Mouse (Mus musculus): ENCODE measurements at regions not wholly inside any gene's neighbourhood (a gene's known extent, or its start where the extent isn't known, plus 50 kb on each side); places are given as distances from the start of the nearest gene placed in this dataset.

GRCm38 (mm10) chr11:17324651-17325050 is 67.3 kb downstream of the C1d start:
- Histone ChIP-seq H3K27ac (no peak overlapping the region), H3K4me2 (no peak overlapping the region), H3K9ac (no peak overlapping the region), H3K4me3 (no peak overlapping the region), H3K9me3 (replicated peaks) (no peaks in the 10 kb centered on the region), H3K36me3 (ENCODE audit: poor library complexity, severe bottlenecking) (no peaks in the 10 kb centered on the region), H3K27me3 (peaks cover 27% of the 10 kb centered on the region), H3K4me1 (peaks cover 29% of the 10 kb centered on the region)
- peak; percentile 60; the same call in 1 of the 2 replicates for ATAC-seq
- 5% methylated on average over 4 of the region's 4 CpGs for WGBS

- no peaks in the 10 kb centered on the region for H3K36me3 ChIP-seq (ENCODE audit: poor library complexity, severe bottlenecking)
- no peak overlapping the region for H3K9ac ChIP-seq
- H3K27me3 ChIP-seq = peaks cover 26% of the 10 kb centered on the region
- H3K4me1 ChIP-seq = peaks cover 29% of the 10 kb centered on the region
- H3K9me3 ChIP-seq (replicated peaks) = no peaks in the 10 kb centered on the region
- 2% methylated on average over 10 of the region's 10 CpGs for WGBS
- peak; percentile 79; the same call in 1 of the 2 replicates for ATAC-seq
- peak overlapping the region; percentile 31 for H3K4me2 ChIP-seq
- H3K27ac ChIP-seq = no peak overlapping the region
- H3K4me3 ChIP-seq = no peak overlapping the region
Observed at GRCm38 (mm10) chr11:17325731-17326646, 68.6 kb downstream of the C1d start.

GRCm38 (mm10) chr11:17326695-17327094 is 69.3 kb downstream of the C1d start:
- WGBS = 16% methylated on average over 4 of the region's 4 CpGs
- Histone ChIP-seq H3K4me3 (no peak overlapping the region), H3K4me1 (peaks cover 29% of the 10 kb centered on the region), H3K27me3 (peaks cover 28% of the 10 kb centered on the region), H3K4me2 (peak overlapping the region; percentile 31; the same call in 1 of the 2 replicates), H3K36me3 (ENCODE audit: poor library complexity, severe bottlenecking) (no peaks in the 10 kb centered on the region), H3K9ac (no peak overlapping the region), H3K9me3 (replicated peaks) (no peaks in the 10 kb centered on the region), H3K27ac (no peak overlapping the region)
- no peak for ATAC-seq

- peaks cover 18% of the 10 kb centered on the region for H3K4me1 ChIP-seq
- no peak overlapping the region for H3K9ac ChIP-seq
- H3K4me3 ChIP-seq = no peak overlapping the region
- WGBS = 94% methylated on average over 1 of the region's 1 CpGs
- H3K4me2 ChIP-seq = no peak overlapping the region
- no peak overlapping the region for H3K27ac ChIP-seq
- ATAC-seq = no peak
- no peaks in the 10 kb centered on the region for H3K27me3 ChIP-seq
- no peaks in the 10 kb centered on the region for H3K36me3 ChIP-seq (ENCODE audit: poor library complexity, severe bottlenecking)
- H3K9me3 ChIP-seq (replicated peaks) = no peaks in the 10 kb centered on the region
Observed at GRCm38 (mm10) chr11:17351476-17351875, 94.1 kb downstream of the C1d start.

GRCm38 (mm10) chr11:17352148-17353130 is 95.1 kb downstream of the C1d start:
- Histone ChIP-seq H3K4me3 (no peak overlapping the region), H3K4me1 (peaks cover 18% of the 10 kb centered on the region), H3K27me3 (no peaks in the 10 kb centered on the region), H3K27ac (peak overlapping the region; percentile 40; the same call in 1 of the 2 replicates), H3K4me2 (no peak overlapping the region), H3K9me3 (replicated peaks) (no peaks in the 10 kb centered on the region), H3K36me3 (ENCODE audit: poor library complexity, severe bottlenecking) (no peaks in the 10 kb centered on the region), H3K9ac (no peak overlapping the region)
- peak; percentile 81 for ATAC-seq
- WGBS = 55% methylated on average over 17 of the region's 17 CpGs

- 61% methylated on average over 1 of the region's 1 CpGs for WGBS
- no peaks in the 10 kb centered on the region for H3K27me3 ChIP-seq
- no peak overlapping the region for H3K27ac ChIP-seq
- no peaks in the 10 kb centered on the region for H3K4me1 ChIP-seq
- H3K4me2 ChIP-seq = no peak overlapping the region
- no peaks in the 10 kb centered on the region for H3K36me3 ChIP-seq (ENCODE audit: poor library complexity, severe bottlenecking)
- no peak for ATAC-seq
- H3K9me3 ChIP-seq (replicated peaks) = 0 out of 2 replicates have a peak, but pooled peaks cover 4% of the 10 kb centered on the region
- no peak overlapping the region for H3K9ac ChIP-seq
- H3K4me3 ChIP-seq = no peak overlapping the region
Observed at GRCm38 (mm10) chr11:17359698-17360254, 102.4 kb downstream of the C1d start.

GRCm38 (mm10) chr11:17377859-17378258 is 120.5 kb downstream of the C1d start:
- Histone ChIP-seq H3K4me3 (no peak overlapping the region), H3K36me3 (ENCODE audit: poor library complexity, severe bottlenecking) (no peaks in the 10 kb centered on the region), H3K4me1 (no peaks in the 10 kb centered on the region), H3K27ac (no peak overlapping the region), H3K9me3 (replicated peaks) (no peaks in the 10 kb centered on the region), H3K9ac (no peak overlapping the region), H3K27me3 (no peaks in the 10 kb centered on the region), H3K4me2 (no peak overlapping the region)
- no peak for ATAC-seq
- WGBS = 80% methylated on average over 3 of the region's 3 CpGs

- Histone ChIP-seq H3K36me3 (ENCODE audit: poor library complexity, severe bottlenecking) (no peaks in the 10 kb centered on the region), H3K9me3 (replicated peaks) (no peaks in the 10 kb centered on the region), H3K27me3 (no peaks in the 10 kb centered on the region), H3K4me2 (no peak overlapping the region), H3K4me3 (no peak overlapping the region), H3K27ac (no peak overlapping the region), H3K4me1 (no peaks in the 10 kb centered on the region), H3K9ac (no peak overlapping the region)
- no peak for ATAC-seq
- 88% methylated on average over 3 of the region's 3 CpGs for WGBS
Observed at GRCm38 (mm10) chr11:17386756-17387155, 129.4 kb downstream of the C1d start.

- Histone ChIP-seq H3K9me3 (replicated peaks) (no peaks in the 10 kb centered on the region), H3K4me2 (no peak overlapping the region), H3K9ac (no peak overlapping the region), H3K4me1 (no peaks in the 10 kb centered on the region), H3K27me3 (no peaks in the 10 kb centered on the region), H3K27ac (no peak overlapping the region), H3K36me3 (ENCODE audit: poor library complexity, severe bottlenecking) (no peaks in the 10 kb centered on the region), H3K4me3 (no peak overlapping the region)
- no peak for ATAC-seq
- 69% methylated on average over 6 of the region's 6 CpGs for WGBS
Observed at GRCm38 (mm10) chr11:17393832-17394231, 136.5 kb downstream of the C1d start.

GRCm38 (mm10) chr11:17414531-17414930 is 157.2 kb downstream of the C1d start:
- peak; percentile 66; the same call in 1 of the 2 replicates for ATAC-seq

GRCm38 (mm10) chr11:17415144-17415543 is 157.8 kb downstream of the C1d start:
- ATAC-seq = peak; percentile 50; the same call in 1 of the 2 replicates
- no peaks in the 10 kb centered on the region for H3K27me3 ChIP-seq
- no peak overlapping the region for H3K4me3 ChIP-seq
- H3K4me1 ChIP-seq = peaks cover 9% of the 10 kb centered on the region; the same call in 1 of the 2 replicates
- H3K27ac ChIP-seq = no peak overlapping the region
- H3K9ac ChIP-seq = no peak overlapping the region
- H3K9me3 ChIP-seq (replicated peaks) = no peaks in the 10 kb centered on the region
- H3K36me3 ChIP-seq (ENCODE audit: poor library complexity, severe bottlenecking) = no peaks in the 10 kb centered on the region
- no peak overlapping the region for H3K4me2 ChIP-seq
- WGBS = 43% methylated on average over 1 of the region's 1 CpGs

More at GRCm38 (mm10) chr11:17414531-17414930, 157.2 kb downstream of the C1d start:
- Histone ChIP-seq H3K9ac (no peak overlapping the region), H3K27me3 (no peaks in the 10 kb centered on the region), H3K4me3 (no peak overlapping the region), H3K4me1 (peaks cover 9% of the 10 kb centered on the region; the same call in 1 of the 2 replicates), H3K36me3 (ENCODE audit: poor library complexity, severe bottlenecking) (no peaks in the 10 kb centered on the region), H3K4me2 (no peak overlapping the region), H3K9me3 (replicated peaks) (no peaks in the 10 kb centered on the region), H3K27ac (no peak overlapping the region)
- 0% methylated on average over 1 of the region's 1 CpGs for WGBS
